Mouse (Mus musculus) hindbrain, embryonic 12.5 days (tissue): ENCODE results near the gene Traf3ip3. TPM values are rescaled to one million over a fixed set of nuclear protein-coding genes. Genes with fewer than 3 reads are reported as not detected.

Experiments used
- ATAC-seq: fragments of 200-750 bp; cut with Nextera tagmentation; 2 replicates; pipeline ENCODE4 v1.8.0; 2017; ENCODE audit warnings: moderate TSS enrichment; ENCODE audit not compliant: low FRiP score
- H3K27ac ChIP-seq: fragments of 300-500 bp; sonication (generic); 2 replicates; pipeline ENCODE4 v1.5.1; 2016; ENCODE audit warnings: mild to moderate bottlenecking
- H3K27me3 ChIP-seq: fragments of 300-500 bp; sonication (generic); 2 replicates; pipeline ENCODE4 v1.6.1; 2016; ENCODE audit warnings: mild to moderate bottlenecking
- H3K36me3 ChIP-seq: fragments of 300-500 bp; sonication (generic); 2 replicates; pipeline ENCODE4 v1.6.1; 2016; ENCODE audit warnings: mild to moderate bottlenecking
- H3K4me1 ChIP-seq: fragments of 300-500 bp; sonication (generic); 2 replicates; pipeline ENCODE4 v1.6.1; 2016
- H3K4me2 ChIP-seq: fragments of 300-500 bp; sonication (generic); replicated peaks from 2 replicates; pipeline ENCODE4 v1.6.1; 2016; ENCODE audit warnings: mild to moderate bottlenecking
- H3K4me3 ChIP-seq: fragments of 300-500 bp; sonication (generic); 2 replicates; pipeline ENCODE4 v1.5.1; 2016; ENCODE audit warnings: mild to moderate bottlenecking
- H3K9ac ChIP-seq: fragments of 300-500 bp; sonication (generic); 2 replicates; pipeline ENCODE4 v1.6.1; 2016; ENCODE audit warnings: mild to moderate bottlenecking, moderate library complexity
- H3K9me3 ChIP-seq: fragments of 300-500 bp; sonication (generic); replicated peaks from 2 replicates; pipeline ENCODE4 v1.6.1; 2016; ENCODE audit warnings: mild to moderate bottlenecking
- WGBS: fragments of 180-500 bp; shearing (Covaris S2); methylation state at CpG from one replicate; pipeline ENCODE4 v1.1.7; 2016; 5-methylcytosine and 5-hydroxymethylcytosine counted together
- polyA plus RNA-seq: library from polyadenylated mRNA; unstranded; fragments of >200 nt; fragmentation: Nextera tagmentation; extraction: Ambion mirVana; gene quantifications from 2 replicates; pipeline ENCODE4 v1.2.1, GENCODE M21; 2016

Gene Traf3ip3
- polyA plus RNA-seq, 1 experiment from 2014 or later, result 2.6 TPM

DNA sequence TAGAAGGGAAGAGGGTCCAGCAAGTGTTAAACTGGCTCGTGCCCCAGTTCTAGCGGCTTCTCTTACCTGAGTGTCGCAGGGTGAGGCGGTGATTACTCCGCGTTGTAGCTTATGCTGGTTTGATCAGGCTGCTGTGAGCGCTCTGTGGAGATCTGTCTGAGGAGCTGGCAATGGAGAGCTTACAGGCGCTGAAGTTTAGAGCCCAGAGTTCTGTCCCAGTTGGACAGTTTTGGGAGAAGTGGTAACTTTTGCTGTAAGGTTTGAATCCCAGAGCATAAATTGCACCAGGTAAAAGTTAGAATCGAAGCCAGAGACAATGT is 27.7 kb downstream of the Traf3ip3 start:
- Histone ChIP-seq H3K9ac (peak overlapping the region; percentile 67), H3K36me3 (no peaks in the 10 kb centered on the region), H3K4me2 (peak overlapping the region; percentile 80), H3K27ac (peak overlapping the region; percentile 77), H3K27me3 (no peaks in the 10 kb centered on the region), H3K9me3 (no peaks in the 10 kb centered on the region), H3K4me1 (peaks cover 32% of the 10 kb centered on the region), H3K4me3 (peak overlapping the region; percentile 69)
- no peak for ATAC-seq
- WGBS, result 26% methylated on average over 9 of the region's 9 CpGs

DNA sequence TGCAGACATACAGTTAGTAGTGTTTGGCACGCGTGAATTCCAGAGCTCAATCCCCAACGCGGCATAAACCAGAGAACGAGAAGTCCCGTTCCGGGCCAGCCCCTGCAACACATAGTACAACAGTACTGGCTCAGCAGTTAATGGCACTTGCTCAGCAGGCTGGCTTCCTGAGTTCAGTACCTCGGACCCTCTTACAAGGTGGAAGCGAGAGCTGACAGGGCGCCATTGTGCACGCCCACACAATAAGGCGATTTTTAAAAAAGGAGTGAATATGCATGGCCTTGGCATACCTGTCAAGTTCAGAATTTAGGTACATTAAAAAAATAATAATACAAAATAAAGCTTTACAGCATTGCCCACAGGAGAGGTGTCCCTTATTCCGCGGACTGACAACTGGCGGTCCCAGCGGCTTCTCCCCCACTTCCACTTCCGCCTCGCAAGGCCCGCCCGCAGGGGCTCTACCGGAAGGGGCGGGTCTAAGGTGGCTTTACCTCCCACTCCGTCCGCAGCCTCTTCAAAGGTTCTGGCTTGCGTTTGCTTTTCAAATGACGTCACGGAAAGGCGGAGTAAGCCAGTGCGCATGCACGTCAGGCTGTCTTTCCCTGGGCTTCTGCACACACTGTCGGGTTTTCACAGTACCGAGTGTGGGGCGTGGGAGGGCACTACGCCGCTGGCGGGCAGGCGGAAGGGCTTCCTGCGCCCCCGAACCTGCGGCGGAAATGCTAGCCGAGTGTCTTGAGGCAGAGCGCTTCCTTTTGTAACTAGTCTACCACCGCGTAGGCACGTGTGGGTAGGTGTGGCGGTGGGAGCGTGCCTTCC is 28.3 kb downstream of the Traf3ip3 start:
- Histone ChIP-seq H3K9ac (peak overlapping the region; percentile 81), H3K4me2 (peak overlapping the region; percentile 80), H3K27me3 (no peaks in the 10 kb centered on the region), H3K4me3 (peak overlapping the region; percentile 69), H3K27ac (peak overlapping the region; percentile 77), H3K36me3 (no peaks in the 10 kb centered on the region), H3K4me1 (peaks cover 32% of the 10 kb centered on the region), H3K9me3 (no peaks in the 10 kb centered on the region)
- WGBS, result 2% methylated on average over 48 of the region's 48 CpGs
- peak; percentile 99 for ATAC-seq

- H3K9ac ChIP-seq, result no peak overlapping the region
- WGBS, result 91% methylated on average over 2 of the region's 2 CpGs
Measured at GRCm38 (mm10) chr1:193169856-193170255, 31.6 kb downstream of the Traf3ip3 start.

GRCm38 (mm10) chr1:193169228-193169627 is 32.3 kb downstream of the Traf3ip3 start:
- H3K36me3 ChIP-seq, result no peaks in the 10 kb centered on the region
- no peaks in the 10 kb centered on the region; the same call in 1 of the 2 replicates for H3K27me3 ChIP-seq
- H3K4me3 ChIP-seq, result no peak overlapping the region
- H3K27ac ChIP-seq, result no peak overlapping the region
- no peak overlapping the region for H3K9ac ChIP-seq
- peaks cover 22% of the 10 kb centered on the region for H3K4me1 ChIP-seq
- WGBS, result 93% methylated on average over 7 of the region's 7 CpGs
- no peaks in the 10 kb centered on the region for H3K9me3 ChIP-seq
- H3K4me2 ChIP-seq, result no peak overlapping the region
- no peak for ATAC-seq

More at GRCm38 (mm10) chr1:193169856-193170255, 31.6 kb downstream of the Traf3ip3 start:
- H3K4me3 ChIP-seq, result no peak overlapping the region
- H3K4me1 ChIP-seq, result peaks cover 28% of the 10 kb centered on the region
- no peak overlapping the region for H3K27ac ChIP-seq
- H3K4me2 ChIP-seq, result no peak overlapping the region
- H3K27me3 ChIP-seq, result no peaks in the 10 kb centered on the region; the same call in 1 of the 2 replicates
- H3K36me3 ChIP-seq, result no peaks in the 10 kb centered on the region
- no peak for ATAC-seq
- no peaks in the 10 kb centered on the region for H3K9me3 ChIP-seq

DNA sequence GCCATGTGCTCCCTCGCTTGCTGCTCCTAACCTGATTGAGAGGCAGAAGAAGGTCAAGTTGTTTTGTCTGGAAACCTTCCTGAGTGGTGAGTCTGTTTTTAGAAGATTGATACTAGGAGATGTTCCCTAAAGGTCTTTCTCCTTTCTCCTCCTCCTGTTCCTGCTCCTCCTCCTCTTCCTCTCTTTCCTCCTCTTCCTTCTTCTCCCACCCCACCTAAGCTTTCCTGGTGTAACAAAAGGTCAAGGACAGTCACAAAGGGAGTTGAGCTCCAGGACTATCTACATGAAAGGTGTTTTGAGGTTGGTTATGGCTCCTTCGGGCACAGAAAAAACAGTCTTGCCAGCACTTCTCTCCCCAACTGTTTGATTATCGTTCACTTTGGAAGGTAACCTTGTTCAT is 33.8 kb downstream of the Traf3ip3 start, which contains the start of gene A130010J15Rik:
TSS of gene A130010J15Rik (plus strand) at position 301 of the 400 bp plus-strand sequence.
- Histone ChIP-seq H3K4me1 (peaks cover 15% of the 10 kb centered on the region), H3K4me3 (no peak within 1 kb of the TSS), H3K9ac (no peak within 1 kb of the TSS), H3K4me2 (no peak within 1 kb of the TSS), H3K27me3 (no peaks in the 10 kb centered on the region; the same call in 1 of the 2 replicates), H3K36me3 (no peaks in the 10 kb centered on the region), H3K27ac (no peak within 1 kb of the TSS), H3K9me3 (no peaks in the 10 kb centered on the region)
- WGBS, result 99% methylated on average over 3 of the region's 3 CpGs
- ATAC-seq, result no peak

DNA sequence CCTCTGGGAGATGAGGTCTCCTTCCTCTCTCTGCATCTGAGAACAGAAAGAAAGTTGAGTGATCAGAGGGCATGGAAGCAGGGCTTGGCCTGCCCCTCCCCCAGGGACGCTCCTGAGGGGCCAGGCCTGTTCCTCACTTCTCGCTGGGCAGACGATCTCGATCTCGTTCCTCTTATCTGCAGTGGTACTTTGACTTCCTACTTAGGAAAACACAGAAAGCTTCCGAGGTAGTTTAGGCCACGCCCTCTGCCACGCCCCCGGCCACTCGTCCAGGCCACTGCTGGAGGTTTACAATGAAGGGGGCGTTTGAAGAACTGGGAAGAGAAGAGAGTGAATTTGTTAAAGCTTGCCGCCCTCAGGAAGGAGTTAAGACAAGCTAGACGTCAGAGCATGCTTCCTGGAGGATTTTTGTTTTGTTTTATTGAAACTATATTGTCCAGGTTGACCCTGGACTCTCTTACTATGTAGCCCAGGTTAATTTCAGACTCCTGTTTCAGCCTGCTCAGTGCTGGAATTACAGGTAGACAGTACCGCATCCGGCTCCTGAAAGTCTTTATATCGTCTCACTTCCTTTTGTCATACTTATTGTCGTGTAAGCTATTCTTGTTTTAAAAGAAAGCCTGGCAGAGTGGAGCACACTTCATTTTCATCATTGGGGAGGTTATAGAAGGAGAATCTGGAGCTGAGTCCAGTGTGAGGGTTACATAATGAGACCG is 41.0 kb downstream of the Traf3ip3 start:
- H3K9me3 ChIP-seq, result no peaks in the 10 kb centered on the region
- WGBS, result 16% methylated on average over 18 of the region's 18 CpGs
- H3K36me3 ChIP-seq, result no peaks in the 10 kb centered on the region
- H3K9ac ChIP-seq, result no peak overlapping the region
- peaks cover 11% of the 10 kb centered on the region for H3K27me3 ChIP-seq
- peak overlapping the region; percentile 5; the same call in 1 of the 2 replicates for H3K4me3 ChIP-seq
- H3K27ac ChIP-seq, result no peak overlapping the region
- H3K4me2 ChIP-seq, result peak overlapping the region; percentile 32
- ATAC-seq, result no peak
- H3K4me1 ChIP-seq, result peaks cover 8% of the 10 kb centered on the region

- Histone ChIP-seq H3K4me1 (peaks cover 8% of the 10 kb centered on the region), H3K9ac (no peak overlapping the region), H3K27ac (no peak overlapping the region), H3K4me2 (no peak overlapping the region), H3K36me3 (no peaks in the 10 kb centered on the region), H3K9me3 (no peaks in the 10 kb centered on the region), H3K27me3 (peaks cover 19% of the 10 kb centered on the region), H3K4me3 (no peak overlapping the region)
- 48% methylated on average over 1 of the region's 1 CpGs for WGBS
- no peak for ATAC-seq
Measured at GRCm38 (mm10) chr1:193159613-193160012, 41.9 kb downstream of the Traf3ip3 start.

GRCm38 (mm10) chr1:193159163-193159562 is 42.3 kb downstream of the Traf3ip3 start:
- ATAC-seq, result no peak
- Histone ChIP-seq H3K9me3 (no peaks in the 10 kb centered on the region), H3K4me3 (no peak overlapping the region), H3K9ac (no peak overlapping the region), H3K36me3 (no peaks in the 10 kb centered on the region), H3K4me1 (peaks cover 8% of the 10 kb centered on the region), H3K4me2 (no peak overlapping the region), H3K27ac (no peak overlapping the region), H3K27me3 (peaks cover 24% of the 10 kb centered on the region)
- WGBS, result 44% methylated on average over 3 of the region's 3 CpGs

DNA sequence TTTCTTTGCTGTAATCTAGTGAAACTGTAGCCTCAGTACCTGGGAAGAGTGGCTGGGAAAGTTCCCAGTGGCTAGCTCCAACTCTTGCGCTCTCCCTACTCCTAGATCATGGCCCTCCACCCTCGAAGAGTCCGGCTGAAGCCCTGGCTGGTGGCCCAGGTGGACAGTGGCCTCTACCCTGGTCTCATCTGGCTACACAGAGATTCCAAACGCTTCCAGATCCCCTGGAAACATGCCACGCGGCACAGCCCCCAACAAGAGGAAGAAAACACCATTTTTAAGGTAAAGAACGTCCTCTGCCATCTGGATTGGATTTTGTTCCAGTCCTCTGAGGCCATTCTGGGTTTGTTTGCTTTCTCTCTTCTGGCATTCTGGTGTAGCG is 44.4 kb downstream of the Traf3ip3 start:
- no peak overlapping the region for H3K27ac ChIP-seq
- H3K4me3 ChIP-seq, result no peak overlapping the region
- peaks cover 44% of the 10 kb centered on the region for H3K27me3 ChIP-seq
- no peaks in the 10 kb centered on the region for H3K9me3 ChIP-seq
- WGBS, result 73% methylated on average over 8 of the region's 8 CpGs
- H3K36me3 ChIP-seq, result no peaks in the 10 kb centered on the region
- peaks cover 16% of the 10 kb centered on the region for H3K4me1 ChIP-seq
- H3K4me2 ChIP-seq, result no peak overlapping the region
- no peak for ATAC-seq
- H3K9ac ChIP-seq, result no peak overlapping the region

- WGBS, result 80% methylated on average over 15 of the region's 15 CpGs
- H3K27ac ChIP-seq, result no peak overlapping the region
- H3K9ac ChIP-seq, result no peak overlapping the region
- no peaks in the 10 kb centered on the region for H3K36me3 ChIP-seq
- H3K4me2 ChIP-seq, result no peak overlapping the region
- ATAC-seq, result no peak
- no peaks in the 10 kb centered on the region for H3K9me3 ChIP-seq
- H3K4me3 ChIP-seq, result no peak overlapping the region
- peaks cover 50% of the 10 kb centered on the region for H3K27me3 ChIP-seq
- H3K4me1 ChIP-seq, result peaks cover 16% of the 10 kb centered on the region
Measured at GRCm38 (mm10) chr1:193156316-193157110, 45.0 kb downstream of the Traf3ip3 start.

GRCm38 (mm10) chr1:193153561-193153960 is 47.9 kb downstream of the Traf3ip3 start:
- Histone ChIP-seq H3K36me3 (no peaks in the 10 kb centered on the region), H3K4me2 (peak overlapping the region; percentile 47), H3K9ac (no peak overlapping the region), H3K4me3 (no peak overlapping the region), H3K27me3 (peaks cover 58% of the 10 kb centered on the region), H3K4me1 (peaks cover 8% of the 10 kb centered on the region; the same call in 1 of the 2 replicates), H3K27ac (no peak overlapping the region), H3K9me3 (no peaks in the 10 kb centered on the region)
- no peak for ATAC-seq
- WGBS, result 25% methylated on average over 16 of the region's 16 CpGs

- Histone ChIP-seq H3K4me1 (peaks cover 8% of the 10 kb centered on the region; the same call in 1 of the 2 replicates), H3K9ac (peak within 1 kb of the TSS; percentile 1; the same call in 1 of the 2 replicates), H3K4me3 (peak within 1 kb of the TSS; percentile 25), H3K27ac (no peak within 1 kb of the TSS), H3K4me2 (peak within 1 kb of the TSS; percentile 47), H3K27me3 (peaks cover 58% of the 10 kb centered on the region), H3K9me3 (no peaks in the 10 kb centered on the region), H3K36me3 (no peaks in the 10 kb centered on the region)
- ATAC-seq, result peak; percentile 64
- WGBS, result 1% methylated on average over 30 of the region's 30 CpGs
Measured at GRCm38 (mm10) chr1:193152872-193153271, 48.6 kb downstream of the Traf3ip3 start, which contains the start of gene Irf6. Gene Irf6 (plus strand): TSS chr1:193153111.
